Mouse (Mus musculus): Measurements from ENCODE around the gene Samt4. TPM values are rescaled to one million over a fixed set of nuclear protein-coding genes. Genes with fewer than 3 reads are reported as not detected.
"Not testable (repeated sequence)": the region's sequence is repeated elsewhere in the genome, so short reads cannot be mapped to it uniquely, and the experiment has no call there.

Gene Samt4
- total RNA-seq (2015) (not detected in 2 replicates), total RNA-seq (2017) (not detected in 2 replicates)

DNA sequence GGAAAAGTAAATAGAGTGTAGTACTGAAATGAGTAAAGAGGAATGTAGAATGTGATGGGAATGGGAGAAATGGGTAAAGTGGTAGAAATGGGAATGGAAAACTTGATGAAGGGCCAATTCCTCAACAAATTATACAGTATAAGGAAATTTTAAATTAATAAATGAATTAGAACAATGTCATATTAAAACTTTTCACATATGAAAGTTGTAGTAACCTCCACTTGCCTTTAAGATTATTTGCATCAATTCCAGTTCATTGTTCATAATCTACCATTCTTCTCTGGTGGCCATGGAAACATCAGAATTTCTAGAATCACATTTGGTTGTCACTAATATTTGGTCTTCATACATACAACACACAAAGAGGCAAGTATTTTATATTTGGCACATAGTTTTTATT, at the start of gene Samt4:
Samt4 (plus strand) TSS at position 301 of the 400 bp plus-strand sequence.
- no peak for ATAC-seq (ENCODE audit: poor library complexity, severe bottlenecking)

DNA sequence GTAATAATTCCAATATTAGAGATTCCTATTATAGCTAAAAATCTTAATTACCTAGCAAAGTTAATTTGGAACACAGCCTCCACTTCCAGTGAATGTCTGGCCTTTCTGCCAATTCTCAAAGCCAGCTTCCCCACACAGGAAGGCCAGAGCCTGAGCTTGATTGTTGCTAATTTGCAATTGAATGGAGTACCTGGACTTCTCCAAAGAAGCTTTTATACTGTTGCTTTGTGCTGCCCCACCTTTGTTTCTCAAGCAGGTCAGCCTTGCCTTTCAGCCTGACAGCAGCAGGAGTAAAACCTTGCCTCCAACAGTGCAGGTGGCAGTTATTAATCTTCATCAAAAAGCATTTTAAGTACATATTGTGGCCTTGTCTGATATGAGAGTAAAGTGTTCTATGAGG, 38.1 kb upstream of the Samt4 start:
- not testable (repeated sequence) for ATAC-seq (ENCODE audit: poor library complexity, severe bottlenecking)

GRCm38 (mm10) chrX:154468386-154468785, 13.4 kb upstream of the Samt4 start:
- ATAC-seq (ENCODE audit: poor library complexity, severe bottlenecking) = not testable (repeated sequence)

Other genes with a start within 250 kb of the Samt4 start
- not detected in 2 replicates for gene 4930524N10Rik, start 138.6 kb upstream of the Samt4 start, total RNA-seq (2015)
- gene 4930524N10Rik, start 138.6 kb upstream of the Samt4 start, total RNA-seq (2017) = not detected in 2 replicates
- not detected in 2 replicates for gene Samt2, start 97.4 kb downstream of the Samt4 start, total RNA-seq (2015)
- gene Samt2, start 97.4 kb downstream of the Samt4 start, total RNA-seq (2017) = not detected in 2 replicates

All from megakaryocyte, adult 5-6 weeks (primary cell).